Mouse (Mus musculus): Measurements from ENCODE around the gene Ankrd35. TPM values are rescaled to one million over a fixed set of nuclear protein-coding genes. Genes with fewer than 3 reads are reported as not detected.

Gene Ankrd35
- polyA plus RNA-seq, 1 experiment, result 0.09 TPM

- Histone ChIP-seq H3K36me3 (ENCODE audit: control insufficient read depth, insufficient read depth) (peaks cover 52% of the 10 kb centered on the region), H3K79me2 (ENCODE audit: control insufficient read depth, insufficient read depth) (no peaks in the 10 kb centered on the region), H3K4me3 (ENCODE audit: insufficient read depth, poor library complexity, severe bottlenecking) (no peak overlapping the region), H3K79me3 (ENCODE audit: low read depth) (no peaks in the 10 kb centered on the region), H3ac (ENCODE audit: control insufficient read depth, insufficient read length, low read depth) (no peak overlapping the region), H3K27me3 (ENCODE audit: control insufficient read depth, insufficient read depth, insufficient read length) (no peaks in the 10 kb centered on the region)
- TF ChIP-seq FOSL1 (IDR thresholded peaks at IDR 0.05; ENCODE audit: insufficient read depth, low read length, poor library complexity, severe bottlenecking) (no peak), MYOD1 (IDR thresholded peaks at IDR 0.05; ENCODE audit: control insufficient read depth, insufficient read length, low read depth) (no peak), CTCF (IDR thresholded peaks at IDR 0.05; ENCODE audit: control insufficient read depth, insufficient read depth, insufficient read length) (no peak), MAX (IDR thresholded peaks at IDR 0.05) (no peak), CEBPB (IDR thresholded peaks at IDR 0.05; ENCODE audit: low read depth) (no peak), MYOG (IDR thresholded peaks at IDR 0.05; ENCODE audit: control insufficient read depth, extremely low read depth, insufficient read length) (no peak), USF1 (IDR thresholded peaks at IDR 0.05; ENCODE audit: low read depth) (no peak)
Measured at GRCm38 (mm10) chr3:96708684-96709064, 38.7 kb downstream of the Ankrd35 start.

DNA sequence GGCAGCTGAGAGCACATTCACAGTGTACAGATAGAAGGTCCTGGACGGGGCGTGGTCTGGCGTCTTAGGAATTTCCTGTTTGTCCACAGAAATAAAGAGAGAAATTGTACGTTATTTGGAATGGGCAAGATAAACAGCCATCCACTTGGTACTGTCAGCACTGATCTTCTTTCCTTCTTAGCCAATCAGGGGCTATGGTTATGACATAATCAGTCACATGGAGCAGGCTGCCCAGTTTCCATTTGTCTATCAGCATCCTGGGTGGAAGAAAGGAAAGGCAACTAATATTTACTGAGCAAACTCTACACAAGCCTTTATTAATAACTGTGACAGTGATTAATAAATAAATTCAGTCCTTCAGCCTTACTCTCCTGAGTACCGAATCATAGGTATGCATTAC, 44.4 kb downstream of the Ankrd35 start:
- H3K36me3 ChIP-seq (ENCODE audit: control insufficient read depth, insufficient read depth), result peaks cover 74% of the 10 kb centered on the region
- H3K79me3 ChIP-seq (ENCODE audit: low read depth), result no peaks in the 10 kb centered on the region
- TF ChIP-seq USF1 (IDR thresholded peaks at IDR 0.05; ENCODE audit: low read depth), result peak; percentile 75
- TF ChIP-seq CEBPB (IDR thresholded peaks at IDR 0.05; ENCODE audit: low read depth), result no peak
- H3K27me3 ChIP-seq (ENCODE audit: control insufficient read depth, insufficient read depth, insufficient read length), result no peaks in the 10 kb centered on the region
- H3K4me3 ChIP-seq (ENCODE audit: insufficient read depth, poor library complexity, severe bottlenecking), result no peak overlapping the region
- no peak overlapping the region for H3ac ChIP-seq (ENCODE audit: control insufficient read depth, insufficient read length, low read depth)
- H3K79me2 ChIP-seq (ENCODE audit: control insufficient read depth, insufficient read depth), result no peaks in the 10 kb centered on the region

DNA sequence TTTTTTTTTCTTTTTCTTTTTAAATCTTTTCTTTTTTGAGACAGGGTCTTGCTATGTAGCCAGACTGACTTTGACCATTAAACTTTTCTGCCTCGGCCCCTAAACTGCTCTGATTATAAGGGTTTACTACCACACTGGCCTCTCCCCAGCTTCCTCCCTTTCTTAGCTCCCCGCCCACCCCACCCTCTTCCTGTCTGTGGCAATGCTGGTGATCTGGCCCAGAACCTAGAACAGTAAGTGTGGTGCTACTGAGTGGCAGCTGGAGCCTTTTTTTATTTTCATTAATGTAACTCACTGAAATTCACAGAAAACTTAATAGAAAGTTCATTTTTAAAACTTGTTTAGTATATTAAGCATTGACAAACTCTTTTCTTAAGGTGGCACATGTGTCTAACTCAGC, 45.9 kb downstream of the Ankrd35 start:
- no peak overlapping the region for H3K4me3 ChIP-seq (ENCODE audit: insufficient read depth, poor library complexity, severe bottlenecking)
- TF ChIP-seq CEBPB (IDR thresholded peaks at IDR 0.05; ENCODE audit: low read depth) (no peak), CTCF (IDR thresholded peaks at IDR 0.05; ENCODE audit: control insufficient read depth, insufficient read depth, insufficient read length) (no peak), USF1 (IDR thresholded peaks at IDR 0.05; ENCODE audit: low read depth) (no peak), MYOD1 (IDR thresholded peaks at IDR 0.05; ENCODE audit: control insufficient read depth, insufficient read length, low read depth) (no peak), FOSL1 (IDR thresholded peaks at IDR 0.05; ENCODE audit: insufficient read depth, low read length, poor library complexity, severe bottlenecking) (no peak), MAX (IDR thresholded peaks at IDR 0.05) (no peak), MYOG (IDR thresholded peaks at IDR 0.05; ENCODE audit: control insufficient read depth, extremely low read depth, insufficient read length) (no peak)
- H3K79me3 ChIP-seq (ENCODE audit: low read depth), result no peaks in the 10 kb centered on the region
- H3K27me3 ChIP-seq (ENCODE audit: control insufficient read depth, insufficient read depth, insufficient read length), result no peaks in the 10 kb centered on the region
- no peaks in the 10 kb centered on the region for H3K79me2 ChIP-seq (ENCODE audit: control insufficient read depth, insufficient read depth)
- no peak overlapping the region for H3ac ChIP-seq (ENCODE audit: control insufficient read depth, insufficient read length, low read depth)
- H3K36me3 ChIP-seq (ENCODE audit: control insufficient read depth, insufficient read depth), result peaks cover 80% of the 10 kb centered on the region

DNA sequence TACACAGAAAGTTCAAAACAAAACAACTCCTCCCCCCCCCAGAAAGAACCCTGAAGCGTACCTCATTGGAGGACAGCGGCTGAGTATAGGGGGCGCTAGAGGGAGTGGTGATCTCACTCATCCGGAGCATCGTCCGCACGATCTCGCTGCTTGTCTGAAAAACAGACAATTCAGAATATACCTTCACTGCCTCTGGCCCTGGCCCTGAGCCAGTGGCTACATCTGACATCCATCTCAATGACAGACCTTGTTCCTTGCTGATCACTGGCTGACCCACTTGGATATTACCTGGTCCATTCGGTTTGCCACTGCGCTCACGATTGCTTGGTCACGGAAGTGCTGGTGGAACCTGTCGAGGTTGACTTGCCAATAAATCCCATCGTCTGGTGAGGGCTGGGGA, 49.2 kb downstream of the Ankrd35 start:
- Histone ChIP-seq H3K27me3 (ENCODE audit: control insufficient read depth, insufficient read depth, insufficient read length) (no peaks in the 10 kb centered on the region), H3K79me2 (ENCODE audit: control insufficient read depth, insufficient read depth) (no peaks in the 10 kb centered on the region), H3K36me3 (ENCODE audit: control insufficient read depth, insufficient read depth) (peaks cover 72% of the 10 kb centered on the region), H3ac (ENCODE audit: control insufficient read depth, insufficient read length, low read depth) (no peak overlapping the region), H3K79me3 (ENCODE audit: low read depth) (no peaks in the 10 kb centered on the region), H3K4me3 (ENCODE audit: insufficient read depth, poor library complexity, severe bottlenecking) (no peak overlapping the region)
- TF ChIP-seq FOSL1 (IDR thresholded peaks at IDR 0.05; ENCODE audit: insufficient read depth, low read length, poor library complexity, severe bottlenecking) (no peak), MYOD1 (IDR thresholded peaks at IDR 0.05; ENCODE audit: control insufficient read depth, insufficient read length, low read depth) (no peak), MYOG (IDR thresholded peaks at IDR 0.05; ENCODE audit: control insufficient read depth, extremely low read depth, insufficient read length) (no peak), CTCF (IDR thresholded peaks at IDR 0.05; ENCODE audit: control insufficient read depth, insufficient read depth, insufficient read length) (no peak), CEBPB (IDR thresholded peaks at IDR 0.05; ENCODE audit: low read depth) (no peak), MAX (IDR thresholded peaks at IDR 0.05) (no peak), USF1 (IDR thresholded peaks at IDR 0.05; ENCODE audit: low read depth) (no peak)

DNA sequence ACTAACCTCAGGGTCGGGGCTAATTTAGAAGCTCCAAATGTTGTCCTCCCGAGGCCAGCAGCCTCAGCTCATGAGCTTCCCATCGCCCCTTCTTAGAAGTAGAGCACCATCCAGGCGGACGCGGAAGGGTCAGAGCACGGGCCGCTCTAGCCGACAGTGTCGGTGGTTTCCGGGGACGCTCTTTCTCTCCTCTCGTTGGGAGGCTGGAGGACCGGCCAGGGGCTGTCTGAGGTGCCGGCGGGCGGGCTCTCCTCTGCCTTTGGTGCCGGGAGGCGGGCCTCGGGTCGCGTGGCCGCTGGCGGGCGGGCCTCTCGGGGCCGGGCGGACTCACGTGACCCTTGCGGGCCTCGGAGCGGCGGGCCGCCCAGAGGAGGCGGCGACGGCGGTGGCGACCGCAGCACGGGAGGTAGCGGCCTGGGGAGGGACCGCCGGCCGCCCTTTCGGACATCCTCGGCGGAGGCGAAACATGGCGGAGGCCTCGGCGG, 57.5 kb downstream of the Ankrd35 start, which contains the start of the genes Polr3c and Rnf115:
Gene Polr3c, minus strand, starts transcription at position 286 of the 485 bp plus-strand sequence.
Gene Rnf115, plus strand, starts transcription at position 322 of the 485 bp plus-strand sequence.
- TF ChIP-seq MAX (IDR thresholded peaks at IDR 0.05) (peak; percentile 29), FOSL1 (IDR thresholded peaks at IDR 0.05; ENCODE audit: insufficient read depth, low read length, poor library complexity, severe bottlenecking) (no peak), USF1 (IDR thresholded peaks at IDR 0.05; ENCODE audit: low read depth) (peak; percentile 71)
- Histone ChIP-seq H3K79me2 (ENCODE audit: control insufficient read depth, insufficient read depth) (peaks cover 74% of the 10 kb centered on the region), H3K79me3 (ENCODE audit: low read depth) (peaks cover 57% of the 10 kb centered on the region), H3K4me3 (ENCODE audit: insufficient read depth, poor library complexity, severe bottlenecking) (peak within 1 kb of the TSS; percentile 91), H3K27me3 (ENCODE audit: control insufficient read depth, insufficient read depth, insufficient read length) (no peaks in the 10 kb centered on the region), H3ac (ENCODE audit: control insufficient read depth, insufficient read length, low read depth) (peak within 1 kb of the TSS; percentile 91), H3K36me3 (ENCODE audit: control insufficient read depth, insufficient read depth) (peaks cover 18% of the 10 kb centered on the region)

GRCm38 (mm10) chr3:96727828-96728633, 58.1 kb downstream of the Ankrd35 start:
- no peaks in the 10 kb centered on the region for H3K27me3 ChIP-seq (ENCODE audit: control insufficient read depth, insufficient read depth, insufficient read length)
- H3K79me2 ChIP-seq (ENCODE audit: control insufficient read depth, insufficient read depth), result peaks cover 81% of the 10 kb centered on the region
- peak overlapping the region; percentile 91 for H3ac ChIP-seq (ENCODE audit: control insufficient read depth, insufficient read length, low read depth)
- peaks cover 61% of the 10 kb centered on the region for H3K79me3 ChIP-seq (ENCODE audit: low read depth)
- TF ChIP-seq MYOG (IDR thresholded peaks at IDR 0.05; ENCODE audit: control insufficient read depth, extremely low read depth, insufficient read length) (no peak), MYOD1 (IDR thresholded peaks at IDR 0.05; ENCODE audit: control insufficient read depth, insufficient read length, low read depth) (no peak), USF1 (IDR thresholded peaks at IDR 0.05; ENCODE audit: low read depth) (no peak), CEBPB (IDR thresholded peaks at IDR 0.05; ENCODE audit: low read depth) (no peak), FOSL1 (IDR thresholded peaks at IDR 0.05; ENCODE audit: insufficient read depth, low read length, poor library complexity, severe bottlenecking) (no peak), MAX (IDR thresholded peaks at IDR 0.05) (no peak), CTCF (IDR thresholded peaks at IDR 0.05; ENCODE audit: control insufficient read depth, insufficient read depth, insufficient read length) (no peak)
- H3K4me3 ChIP-seq (ENCODE audit: insufficient read depth, poor library complexity, severe bottlenecking), result peak overlapping the region; percentile 91
- H3K36me3 ChIP-seq (ENCODE audit: control insufficient read depth, insufficient read depth), result peaks cover 12% of the 10 kb centered on the region
